Mouse (Mus musculus) thymus, postnatal 4 days (tissue): ENCODE measurements around the gene Wdfy3.

Experiments
- DNase-seq: peaks from one replicate; pipeline ENCODE4 v3.0.0; 2021

Wdfy3 gene

GRCm38 (mm10) chr5:101826531-101826970 is 243.2 kb downstream of the Wdfy3 start:
- DNase-seq: peak; percentile 13

DNA sequence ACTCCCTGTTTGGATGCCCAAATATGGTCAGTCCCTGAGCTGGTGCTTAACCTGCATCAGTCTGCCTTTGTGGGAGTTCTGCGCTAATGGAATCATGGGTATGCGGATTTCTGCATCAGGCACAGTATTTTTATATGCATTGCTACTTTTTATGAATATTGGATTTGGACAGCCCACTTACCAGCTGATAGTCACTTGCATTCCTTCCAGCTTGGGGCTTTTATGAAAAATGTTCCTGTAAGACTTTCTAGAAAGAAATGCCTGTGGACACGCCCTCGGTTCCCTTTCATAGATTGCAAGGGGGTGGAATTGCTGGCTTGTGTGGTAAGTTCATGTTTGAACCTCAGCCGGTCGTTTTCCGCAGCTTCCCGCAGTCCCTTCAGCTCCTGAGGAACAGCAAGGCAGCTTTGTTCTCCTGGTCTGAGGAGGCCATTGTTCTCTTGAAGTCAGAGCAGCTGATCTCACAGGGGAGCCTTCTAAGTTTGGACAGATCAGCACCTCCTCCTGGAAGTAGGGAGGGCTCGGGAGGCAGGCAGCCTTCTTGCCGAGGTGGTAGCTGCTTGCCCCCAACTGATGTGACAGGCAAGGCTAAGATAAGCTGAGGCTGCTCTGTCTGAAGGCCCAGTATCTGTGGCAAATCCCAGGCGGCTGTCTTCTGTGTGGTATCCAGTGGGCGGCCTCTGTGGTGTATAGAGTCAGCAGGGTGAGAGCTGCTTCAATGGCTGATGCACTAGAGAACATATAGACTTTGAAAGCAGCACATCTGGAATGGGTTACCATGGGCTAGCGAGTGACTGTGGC is 244.4 kb downstream of the Wdfy3 start:
- no peak for DNase-seq

- no peak for DNase-seq
These were observed 247.4 kb downstream of the Wdfy3 start for GRCm38 (mm10) chr5:101822311-101822670.

GRCm38 (mm10) chr5:101821491-101822310 is 248.0 kb downstream of the Wdfy3 start:
- DNase-seq: no peak

GRCm38 (mm10) chr5:101821052-101821451 is 248.7 kb downstream of the Wdfy3 start:
- no peak for DNase-seq

- DNase-seq: no peak
These were observed 249.9 kb downstream of the Wdfy3 start for GRCm38 (mm10) chr5:101819844-101820243.

GRCm38 (mm10) chr5:101819216-101819615 is 250.5 kb downstream of the Wdfy3 start:
- no peak for DNase-seq

DNA sequence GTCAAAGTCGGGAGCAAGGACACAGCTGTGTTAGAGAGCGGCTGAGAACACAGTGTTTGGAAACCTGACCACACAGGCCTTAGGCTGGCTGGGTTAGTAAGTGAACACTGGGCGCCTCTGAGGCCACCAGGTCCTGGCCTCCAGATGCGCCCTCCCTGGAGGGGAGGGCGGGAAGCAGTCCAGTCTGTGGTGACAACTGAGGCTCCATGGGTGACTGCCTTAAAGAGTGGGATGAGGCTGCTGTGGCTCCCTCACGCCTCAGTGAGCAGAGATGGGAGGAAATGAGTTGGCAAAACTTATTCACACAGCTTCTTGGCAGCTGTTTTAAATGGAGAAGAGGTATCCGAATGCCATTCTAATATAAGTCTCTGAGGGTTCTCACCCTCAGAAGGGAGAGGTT is 252.9 kb downstream of the Wdfy3 start:
- no peak for DNase-seq

DNA sequence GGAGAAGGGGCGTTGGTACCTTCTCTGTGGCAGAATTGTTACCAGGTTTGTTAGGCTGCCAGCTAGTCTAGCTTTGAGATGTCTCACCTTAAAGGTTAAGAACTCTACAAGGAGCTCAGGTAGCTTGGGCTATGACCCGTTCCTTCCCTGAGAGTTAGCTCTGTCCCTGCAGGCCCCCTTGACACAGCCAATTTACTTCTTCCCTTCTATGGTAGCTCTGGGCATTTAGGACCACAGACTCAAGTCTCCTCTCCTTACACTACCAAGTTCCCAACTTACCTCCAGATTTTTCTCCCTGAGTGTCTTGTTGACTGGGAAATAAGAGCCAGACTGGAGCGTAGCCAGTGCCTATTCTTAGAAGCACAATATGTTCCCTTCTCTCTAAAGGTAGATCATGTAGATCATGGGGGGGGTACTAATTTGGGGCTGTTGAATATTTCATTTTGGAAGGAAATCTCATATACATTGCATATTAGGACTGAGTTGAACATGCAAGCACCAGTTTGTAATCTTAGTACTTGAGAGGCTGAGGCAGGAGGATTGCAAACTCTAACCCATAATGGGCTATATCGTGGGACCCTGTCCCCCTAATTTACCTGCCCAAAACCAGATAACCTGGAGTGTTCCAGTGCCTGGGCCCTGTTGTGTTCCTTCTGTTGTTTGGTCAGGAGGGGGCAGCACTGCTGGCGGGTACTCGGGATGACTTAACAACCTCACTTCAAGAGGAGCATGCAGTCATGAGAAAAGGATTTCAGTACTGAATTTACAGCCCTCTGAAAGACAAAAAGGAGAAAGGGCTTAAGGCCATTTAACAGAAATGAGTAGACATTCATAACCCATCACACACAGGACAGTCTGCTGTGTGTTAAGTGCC is 258.2 kb downstream of the Wdfy3 start:
- DNase-seq: no peak

DNA sequence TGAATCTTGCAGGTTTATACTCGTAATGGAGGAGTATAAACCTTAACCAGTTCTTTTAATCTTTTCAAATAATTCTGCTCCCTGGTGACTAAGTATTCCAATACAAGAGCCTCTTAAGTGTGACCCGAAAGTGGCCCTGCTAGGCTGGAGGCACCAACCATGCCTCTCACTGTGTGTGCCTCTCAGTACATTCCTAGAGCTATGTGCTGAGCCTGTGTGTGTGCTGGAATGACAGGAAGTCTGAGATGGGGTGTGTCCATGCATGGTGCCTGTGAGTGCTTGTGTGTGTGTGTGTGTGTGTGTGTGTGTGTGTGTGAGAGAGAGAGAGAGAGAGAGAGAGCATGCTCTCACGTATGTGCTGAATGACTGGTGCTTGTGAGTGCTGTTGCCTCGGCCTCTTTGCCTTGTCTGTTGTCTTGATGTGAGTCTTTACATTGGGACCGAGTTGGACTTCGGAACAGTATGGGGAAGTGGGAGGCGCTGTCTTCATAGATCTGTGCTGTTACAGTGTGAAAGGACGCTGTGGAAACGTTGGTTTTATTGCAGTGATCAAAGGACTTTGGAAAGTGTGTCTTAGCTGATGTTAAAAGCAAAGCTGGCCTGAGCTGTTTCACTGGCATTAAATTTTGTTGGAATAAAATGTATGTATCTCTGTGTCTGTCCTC is 267.2 kb downstream of the Wdfy3 start:
- DNase-seq: no peak

GRCm38 (mm10) chr5:101801891-101802290 is 267.8 kb downstream of the Wdfy3 start:
- no peak for DNase-seq

DNA sequence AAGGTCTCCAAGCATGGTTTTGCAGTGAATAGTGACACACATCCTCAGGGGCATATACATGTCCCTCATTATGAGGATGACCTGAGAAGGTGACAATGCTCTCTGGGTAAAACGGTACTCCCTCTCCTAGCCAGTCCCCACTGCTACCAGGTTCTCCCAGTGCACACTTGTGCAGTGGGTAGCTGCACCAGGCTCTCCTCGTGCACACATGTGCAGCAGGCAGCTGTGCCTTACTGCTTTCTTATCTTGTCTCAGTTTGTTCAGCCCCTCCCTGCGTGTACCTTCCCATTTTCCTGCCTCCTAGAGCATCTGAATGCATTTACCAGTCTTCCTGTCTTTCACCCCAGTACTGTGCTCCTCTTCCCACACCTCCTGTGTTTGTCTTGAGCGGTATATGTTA is 277.1 kb downstream of the Wdfy3 start:
- DNase-seq: no peak

GRCm38 (mm10) chr5:101790560-101790959 is 279.2 kb downstream of the Wdfy3 start:
- DNase-seq: no peak

- DNase-seq: no peak
These were observed 280.0 kb downstream of the Wdfy3 start for GRCm38 (mm10) chr5:101789770-101790169.

DNA sequence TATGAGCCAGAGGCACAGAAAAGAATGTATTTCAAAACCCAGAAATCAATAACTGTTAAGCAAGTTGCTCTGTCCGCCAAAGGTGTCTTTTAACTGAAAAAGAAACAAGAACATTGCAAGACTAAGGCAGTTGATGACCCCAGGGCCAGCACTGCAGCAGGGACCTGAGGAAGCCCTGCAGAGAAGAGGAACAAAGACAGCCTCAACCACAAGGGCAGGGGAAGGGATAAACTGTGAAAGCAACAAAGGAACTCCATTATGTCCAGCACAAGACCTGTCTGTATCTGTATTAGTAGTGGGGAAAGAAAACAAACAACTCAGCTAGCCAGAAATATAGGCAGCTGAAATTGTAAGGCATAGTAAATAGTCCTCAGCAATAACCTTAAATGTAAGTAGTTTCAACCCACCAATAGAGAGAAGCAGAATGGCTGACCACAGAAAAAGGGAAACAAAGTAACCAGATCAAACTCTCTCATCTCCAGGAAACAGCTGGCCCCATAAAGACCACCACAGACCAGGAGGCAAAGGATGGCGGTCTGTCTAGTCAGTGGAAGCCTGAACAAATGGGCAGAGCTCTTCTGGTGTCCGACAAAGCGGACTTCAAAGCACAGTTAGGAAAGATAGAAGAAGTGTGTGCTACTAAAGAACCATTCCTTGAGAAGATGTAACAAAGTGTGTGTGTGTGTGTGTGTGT is 283.7 kb downstream of the Wdfy3 start:
- DNase-seq: no peak

DNA sequence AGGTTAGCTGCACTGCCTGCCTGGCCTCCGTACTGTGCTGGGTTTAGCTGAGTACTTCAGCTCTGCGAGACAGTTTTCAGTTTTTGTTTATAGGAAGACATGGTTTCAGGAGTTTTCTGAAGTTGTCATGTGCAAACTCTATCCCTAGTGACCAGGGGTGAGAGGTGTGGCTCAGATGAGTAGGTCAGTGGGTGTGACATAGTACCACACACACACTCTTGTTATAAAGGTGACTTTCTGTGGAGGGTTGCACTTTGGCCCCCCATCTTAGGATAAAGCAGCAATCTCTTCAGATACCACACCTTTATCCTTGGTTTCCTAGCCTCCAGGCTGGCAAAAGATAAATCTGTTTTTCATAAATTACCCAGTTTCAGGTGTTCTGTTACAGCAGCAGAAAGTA is 284.9 kb downstream of the Wdfy3 start:
- no peak for DNase-seq

GRCm38 (mm10) chr5:101784328-101784727 is 285.4 kb downstream of the Wdfy3 start:
- DNase-seq: no peak
